Mouse (Mus musculus): ENCODE measurements around the gene Eif1b.

- TF ChIP-seq CTCF (IDR thresholded peaks at IDR 0.05; ENCODE audit: insufficient read depth, low read length): 0 out of 2 replicates have a peak, but pooled peaks have one; percentile 5
- TF ChIP-seq POLR2A (IDR thresholded peaks at IDR 0.05; ENCODE audit: borderline replicate concordance, extremely low read depth, low read depth, low read length): no peak
Measured at GRCm38 (mm10) chr9:120501191-120501902, 9.3 kb downstream of the Eif1b start.
